Mouse (Mus musculus) C2C12 (cell line): Measurements from ENCODE around the gene Thoc5. TPM values are rescaled to one million over a fixed set of nuclear protein-coding genes. Genes with fewer than 3 reads are reported as not detected.

Source experiments
- H3K27me3 ChIP-seq: one replicate; pipeline ENCODE4 v1.6.1; 2011; ENCODE audit not compliant: control insufficient read depth, insufficient read depth, insufficient read length
- H3K36me3 ChIP-seq: one replicate; pipeline ENCODE4 v1.6.1; 2011; ENCODE audit not compliant: control insufficient read depth, insufficient read depth
- H3K4me3 ChIP-seq: one replicate; pipeline ENCODE4 v1.5.1; 2011; ENCODE audit warnings: mild to moderate bottlenecking, control low read depth; ENCODE audit not compliant: poor library complexity, insufficient read depth, severe bottlenecking
- H3K79me2 ChIP-seq: one replicate; pipeline ENCODE4 v1.6.1; 2011; ENCODE audit not compliant: control insufficient read depth, insufficient read depth
- H3K79me3 ChIP-seq: one replicate; pipeline ENCODE4 v1.6.1; 2011; ENCODE audit warnings: low read depth, control low read depth
- H3ac ChIP-seq: one replicate; pipeline ENCODE3; 2011; ENCODE audit warnings: low read depth; ENCODE audit not compliant: control insufficient read depth, insufficient read length
- CEBPB ChIP-seq: IDR thresholded peaks from one replicate; pipeline ENCODE4 v1.6.1; 2011; ENCODE audit warnings: low read depth, mild to moderate bottlenecking, control low read depth, moderate library complexity
- CTCF ChIP-seq: IDR thresholded peaks from one replicate; pipeline ENCODE4 v1.5.1; 2011; ENCODE audit not compliant: control insufficient read depth, insufficient read depth, insufficient read length
- FOSL1 ChIP-seq: IDR thresholded peaks from one replicate; pipeline ENCODE4 v1.8.0; 2011; ENCODE audit warnings: mild to moderate bottlenecking, low read length; ENCODE audit not compliant: poor library complexity, insufficient read depth, severe bottlenecking
- MAX ChIP-seq: IDR thresholded peaks from one replicate; pipeline ENCODE4 v1.6.1; 2011; ENCODE audit warnings: mild to moderate bottlenecking, control low read depth
- MYOD1 ChIP-seq: IDR thresholded peaks from one replicate; pipeline ENCODE4 v1.6.1; 2011; ENCODE audit warnings: low read depth; ENCODE audit not compliant: control insufficient read depth, insufficient read length
- MYOG ChIP-seq: IDR thresholded peaks from one replicate; pipeline ENCODE4 v1.6.1; 2011; ENCODE audit not compliant: control insufficient read depth, insufficient read length; ENCODE audit errors: extremely low read depth
- USF1 ChIP-seq: IDR thresholded peaks from one replicate; pipeline ENCODE4 v1.6.1; 2011; ENCODE audit warnings: low read depth, mild to moderate bottlenecking, control low read depth, moderate library complexity
- polyA plus RNA-seq: library from polyadenylated mRNA; unstranded; fragments of >200 nt; fragmentation: generic; extraction: Trizol; gene quantifications from one replicate; pipeline ENCODE4 v1.2.1, GENCODE M21; 2012; ENCODE audit warnings: missing spikeins

Thoc5 gene
- polyA plus RNA-seq, 1 experiment: 44.1 TPM

DNA sequence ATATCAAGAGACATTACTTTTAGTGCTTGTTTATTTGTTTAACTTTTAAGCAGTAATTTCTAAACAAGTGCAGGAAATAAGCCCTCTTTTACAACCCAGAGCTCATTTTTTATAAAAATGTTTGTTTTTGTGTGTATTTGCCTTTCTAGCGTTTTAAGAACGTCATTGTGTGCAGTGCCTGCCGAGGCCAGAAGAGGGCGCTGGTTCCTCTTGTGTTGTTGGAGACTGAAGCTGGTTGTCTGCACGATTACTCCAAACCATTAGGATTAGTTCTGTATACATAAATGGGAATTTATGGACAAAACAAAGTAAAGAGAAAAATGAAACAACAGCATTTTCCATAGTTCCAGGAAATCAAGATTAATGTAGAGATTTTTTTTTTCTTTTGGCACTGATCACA is 5.3 kb downstream of the Thoc5 start:
- no peak overlapping the region for H3K4me3 ChIP-seq
- H3K79me3 ChIP-seq: peaks cover 39% of the 10 kb centered on the region
- no peak overlapping the region for H3ac ChIP-seq
- H3K79me2 ChIP-seq: peaks cover 47% of the 10 kb centered on the region
- H3K36me3 ChIP-seq: peaks cover 47% of the 10 kb centered on the region
- no peak for TF ChIP-seq CTCF
- no peak for TF ChIP-seq MAX
- no peak for TF ChIP-seq MYOD1
- TF ChIP-seq USF1: no peak
- TF ChIP-seq MYOG: no peak
- no peak for TF ChIP-seq FOSL1
- TF ChIP-seq CEBPB: no peak
- no peaks in the 10 kb centered on the region for H3K27me3 ChIP-seq

DNA sequence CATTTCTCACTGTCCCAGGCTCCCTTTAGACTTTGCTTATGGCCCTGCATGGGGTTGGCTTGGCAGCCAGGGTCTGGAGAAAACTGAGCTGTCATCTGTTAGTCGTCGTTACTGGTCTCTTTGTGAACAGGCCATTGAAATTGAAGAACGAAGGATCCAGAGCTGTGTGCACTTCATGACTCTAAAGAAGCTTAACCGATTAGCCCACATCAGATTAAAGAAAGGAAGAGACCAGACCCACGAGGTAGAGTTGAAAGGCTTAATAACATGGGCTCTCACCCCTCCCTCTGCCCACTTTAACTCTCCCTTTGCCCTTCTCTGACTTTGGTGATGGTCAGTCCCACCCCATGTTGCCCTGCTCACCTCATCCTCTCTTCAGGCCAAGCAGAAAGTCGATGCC is 6.8 kb downstream of the Thoc5 start:
- Histone ChIP-seq H3ac (no peak overlapping the region), H3K36me3 (peaks cover 55% of the 10 kb centered on the region)
- no peak for TF ChIP-seq USF1
- TF ChIP-seq MYOG: no peak

DNA sequence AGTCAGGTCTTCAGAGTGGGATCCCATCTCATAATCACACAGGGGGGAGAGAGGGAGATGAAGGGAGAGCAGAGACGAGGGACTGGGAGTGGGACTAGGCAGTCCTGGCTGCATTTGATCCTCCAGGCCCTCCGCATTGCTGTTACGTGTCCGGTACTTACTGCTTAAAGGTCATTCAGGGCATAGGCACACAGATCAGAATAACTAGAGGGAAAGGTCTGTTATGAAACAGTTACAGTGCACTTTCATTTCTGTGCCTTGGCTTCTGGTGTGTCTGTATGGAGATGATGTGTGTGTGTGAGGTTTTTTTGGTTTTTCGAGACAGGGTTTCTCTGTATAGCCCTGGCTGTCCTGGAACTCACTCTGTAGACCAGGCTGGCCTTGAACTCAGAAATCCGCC is 11.1 kb downstream of the Thoc5 start:
- no peaks in the 10 kb centered on the region for H3K79me3 ChIP-seq
- no peaks in the 10 kb centered on the region for H3K27me3 ChIP-seq
- no peaks in the 10 kb centered on the region for H3K79me2 ChIP-seq
- no peak overlapping the region for H3K4me3 ChIP-seq
- H3ac ChIP-seq: no peak overlapping the region
- TF ChIP-seq CTCF (no peak), USF1 (no peak), MYOD1 (no peak)
- H3K36me3 ChIP-seq: peaks cover 52% of the 10 kb centered on the region

More for the DNA sequence above, 6.8 kb downstream of the Thoc5 start:
- H3K27me3 ChIP-seq: no peaks in the 10 kb centered on the region
- H3K79me3 ChIP-seq: peaks cover 24% of the 10 kb centered on the region
- peaks cover 32% of the 10 kb centered on the region for H3K79me2 ChIP-seq
- H3K4me3 ChIP-seq: no peak overlapping the region

DNA sequence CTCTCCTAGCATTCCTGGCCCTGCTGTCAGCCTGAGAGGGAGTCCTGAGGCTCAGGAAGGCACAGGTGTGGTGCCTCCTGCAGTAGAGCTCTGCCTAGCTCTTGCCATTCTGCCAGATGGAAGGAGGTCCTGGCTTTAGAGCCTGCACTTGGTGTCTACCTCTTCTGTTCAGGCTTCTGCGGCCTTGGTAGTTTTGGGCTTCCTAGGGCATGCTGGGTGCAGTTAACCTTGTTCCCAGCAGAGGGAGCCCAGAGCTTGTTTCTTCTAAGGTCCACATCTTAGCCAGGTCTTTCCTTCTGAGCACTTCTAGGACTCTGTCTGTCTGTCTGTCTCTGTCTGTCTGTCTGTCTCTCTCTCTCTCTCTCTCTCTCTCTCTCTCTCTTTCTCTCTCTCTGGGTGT is 20.9 kb downstream of the Thoc5 start:
- no peak for TF ChIP-seq FOSL1
- no peak for TF ChIP-seq USF1
- Histone ChIP-seq H3K27me3 (no peaks in the 10 kb centered on the region), H3K4me3 (no peak overlapping the region), H3K79me3 (no peaks in the 10 kb centered on the region), H3ac (no peak overlapping the region), H3K79me2 (no peaks in the 10 kb centered on the region), H3K36me3 (peaks cover 72% of the 10 kb centered on the region)

DNA sequence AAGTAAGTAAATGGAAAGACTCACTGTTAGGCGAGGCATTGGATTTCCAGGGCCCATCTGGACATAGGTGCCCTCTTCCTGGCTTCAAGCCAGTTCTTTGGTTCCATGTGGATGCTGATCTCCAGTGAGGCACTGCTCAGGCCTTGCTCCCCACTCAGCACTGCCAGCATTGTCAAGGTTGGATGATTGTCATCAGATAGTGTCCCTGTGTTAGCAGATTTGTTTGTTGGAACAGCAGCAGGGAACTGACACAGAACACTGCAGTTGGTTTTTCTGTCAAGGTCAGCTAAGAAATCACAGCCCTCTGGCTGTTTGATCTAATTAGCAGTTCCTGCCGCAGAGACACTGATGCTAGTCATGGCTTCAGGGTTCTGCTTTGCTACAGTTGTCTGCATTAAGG is 26.2 kb downstream of the Thoc5 start:
- H3K27me3 ChIP-seq: no peaks in the 10 kb centered on the region
- no peak overlapping the region for H3K4me3 ChIP-seq

DNA sequence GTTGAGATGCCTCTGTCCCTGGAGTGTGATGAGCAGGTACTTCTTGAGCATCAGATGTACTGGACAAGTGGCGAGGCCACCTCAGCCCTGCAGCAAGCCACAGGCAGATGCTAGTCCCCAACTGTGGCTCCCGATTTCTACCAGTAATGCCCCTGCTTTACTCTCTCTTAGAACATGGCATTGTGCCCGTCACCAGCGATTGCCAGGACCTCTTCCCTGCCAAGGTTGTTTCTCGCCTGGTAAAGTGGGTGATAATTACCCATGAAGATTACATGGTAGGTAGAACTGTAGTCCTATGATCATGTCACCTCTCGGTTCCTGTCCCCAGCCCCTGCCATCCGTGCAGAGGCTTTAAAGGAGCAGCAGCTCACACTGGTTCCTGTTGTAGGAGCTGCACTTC is 26.6 kb downstream of the Thoc5 start:
- H3K36me3 ChIP-seq: peaks cover 91% of the 10 kb centered on the region
- TF ChIP-seq MYOG (no peak), CEBPB (no peak), FOSL1 (no peak), CTCF (no peak), MAX (no peak), USF1 (no peak), MYOD1 (no peak)
- no peaks in the 10 kb centered on the region for H3K79me2 ChIP-seq
- no peaks in the 10 kb centered on the region for H3K79me3 ChIP-seq
- no peaks in the 10 kb centered on the region for H3K27me3 ChIP-seq
- H3K4me3 ChIP-seq: no peak overlapping the region
- no peak overlapping the region for H3ac ChIP-seq

More for the DNA sequence above, 26.2 kb downstream of the Thoc5 start:
- no peaks in the 10 kb centered on the region for H3K79me3 ChIP-seq
- no peak for TF ChIP-seq USF1
- no peak for TF ChIP-seq FOSL1
- TF ChIP-seq CTCF: no peak
- no peak for TF ChIP-seq MAX
- TF ChIP-seq CEBPB: no peak
- no peak for TF ChIP-seq MYOG
- TF ChIP-seq MYOD1: no peak
- peaks cover 89% of the 10 kb centered on the region for H3K36me3 ChIP-seq
- no peak overlapping the region for H3ac ChIP-seq
- no peaks in the 10 kb centered on the region for H3K79me2 ChIP-seq
